Mouse (Mus musculus): ENCODE data around the gene Zfhx3. TPM values are rescaled to one million over a fixed set of nuclear protein-coding genes. Genes with fewer than 3 reads are reported as not detected.
"Not testable (repeated sequence)": the region's sequence is repeated elsewhere in the genome, so short reads cannot be mapped to it uniquely, and the experiment has no call there.

Zfhx3 gene
- polyA plus RNA-seq (2012; rRNA removed) (0.25 and 0.26 TPM in 2 replicates), polyA plus RNA-seq (2014; fragmentation: Nextera tagmentation; extraction: Ambion mirVana) (0.65 and 0.83 TPM in 2 replicates)

- H3K9me3 ChIP-seq (ENCODE audit: control insufficient read depth, low read length): no peaks in the 10 kb centered on the region
- ATAC-seq (ENCODE audit: insufficient read depth) (no peak), DNase-seq (ENCODE audit: low read depth in 3 of 3, low spot score in 3 of 3) (no peak)
- no peak within 1 kb of the TSS for H3K27ac ChIP-seq
- H3K4me1 ChIP-seq (replicated peaks; ENCODE audit: control insufficient read depth in 2 of 2, insufficient read depth in 2 of 2, low read length in 1 of 2): no peaks in the 10 kb centered on the region
- TF ChIP-seq CTCF (IDR thresholded peaks at IDR 0.05; ENCODE audit: low read depth) (no peak), EP300 (IDR thresholded peaks at IDR 0.05; ENCODE audit: low read depth) (no peak)
- H3K27me3 ChIP-seq (ENCODE audit: control insufficient read depth, insufficient read depth, low read length): peaks cover 5% of the 10 kb centered on the region; the same call in 1 of the 2 replicates
- no peak within 1 kb of the TSS for H3K4me2 ChIP-seq (ENCODE audit: low read depth)
- H3K4me3 ChIP-seq (ENCODE audit: insufficient read depth in 1 of 2, low read depth in 2 of 2, low read length in 2 of 2): no peak within 1 kb of the TSS
- WGBS (ENCODE audit: insufficient replicate concordance): 25% methylated on average over 11 of the region's 11 CpGs
- no peaks in the 10 kb centered on the region for H3K36me3 ChIP-seq (replicated peaks; ENCODE audit: control insufficient read depth, insufficient read depth, low read depth)
- no peak within 1 kb of the TSS for H3K9ac ChIP-seq (replicated peaks)
Observed at GRCm38 (mm10) chr8:107941922-107942694, at the start of gene Zfhx3. Gene Zfhx3 (plus strand): TSS chr8:107942644.

GRCm38 (mm10) chr8:107918984-107919383 is 23.5 kb upstream of the Zfhx3 start:
- H3K4me2 ChIP-seq (ENCODE audit: low read depth): no peak overlapping the region
- H3K27me3 ChIP-seq (ENCODE audit: control insufficient read depth, insufficient read depth, low read length): no peaks in the 10 kb centered on the region
- 71% methylated on average over 12 of the region's 12 CpGs for WGBS (ENCODE audit: insufficient replicate concordance)
- no peaks in the 10 kb centered on the region for H3K4me1 ChIP-seq (replicated peaks; ENCODE audit: control insufficient read depth in 2 of 2, insufficient read depth in 2 of 2, low read length in 1 of 2)
- ATAC-seq (ENCODE audit: insufficient read depth): no peak
- no peak overlapping the region for H3K9ac ChIP-seq (replicated peaks)
- no peaks in the 10 kb centered on the region for H3K36me3 ChIP-seq (replicated peaks; ENCODE audit: control insufficient read depth, insufficient read depth, low read depth)
- TF ChIP-seq EP300 (IDR thresholded peaks at IDR 0.05; ENCODE audit: low read depth): no peak
- TF ChIP-seq CTCF (IDR thresholded peaks at IDR 0.05; ENCODE audit: low read depth): no peak
- no peak for DNase-seq (ENCODE audit: low read depth in 3 of 3, low spot score in 3 of 3)
- H3K4me3 ChIP-seq (ENCODE audit: insufficient read depth in 1 of 2, low read depth in 2 of 2, low read length in 2 of 2): no peak overlapping the region
- H3K9me3 ChIP-seq (ENCODE audit: control insufficient read depth, low read length): no peaks in the 10 kb centered on the region
- H3K27ac ChIP-seq: no peak overlapping the region

GRCm38 (mm10) chr8:107926149-107926548 is 16.3 kb upstream of the Zfhx3 start:
- ATAC-seq (ENCODE audit: insufficient read depth): no peak
- H3K4me1 ChIP-seq (replicated peaks; ENCODE audit: control insufficient read depth in 2 of 2, insufficient read depth in 2 of 2, low read length in 1 of 2): no peaks in the 10 kb centered on the region
- TF ChIP-seq EP300 (IDR thresholded peaks at IDR 0.05; ENCODE audit: low read depth) (no peak), CTCF (IDR thresholded peaks at IDR 0.05; ENCODE audit: low read depth) (no peak)
- 61% methylated on average over 15 of the region's 15 CpGs for WGBS (ENCODE audit: insufficient replicate concordance)
- DNase-seq (ENCODE audit: low read depth in 3 of 3, low spot score in 3 of 3): no peak
- H3K9me3 ChIP-seq (ENCODE audit: control insufficient read depth, low read length): no peaks in the 10 kb centered on the region
- no peak overlapping the region for H3K4me2 ChIP-seq (ENCODE audit: low read depth)
- no peaks in the 10 kb centered on the region for H3K36me3 ChIP-seq (replicated peaks; ENCODE audit: control insufficient read depth, insufficient read depth, low read depth)
- H3K4me3 ChIP-seq (ENCODE audit: insufficient read depth in 1 of 2, low read depth in 2 of 2, low read length in 2 of 2): no peak overlapping the region
- H3K27me3 ChIP-seq (ENCODE audit: control insufficient read depth, insufficient read depth, low read length): no peaks in the 10 kb centered on the region
- no peak overlapping the region for H3K9ac ChIP-seq (replicated peaks)
- H3K27ac ChIP-seq: no peak overlapping the region

GRCm38 (mm10) chr8:107936725-107937124 is 5.7 kb upstream of the Zfhx3 start:
- Histone ChIP-seq H3K27ac (no peak overlapping the region), H3K4me2 (ENCODE audit: low read depth) (no peak overlapping the region), H3K9ac (replicated peaks) (no peak overlapping the region), H3K27me3 (ENCODE audit: control insufficient read depth, insufficient read depth, low read length) (no peaks in the 10 kb centered on the region), H3K4me3 (ENCODE audit: insufficient read depth in 1 of 2, low read depth in 2 of 2, low read length in 2 of 2) (no peak overlapping the region), H3K36me3 (replicated peaks; ENCODE audit: control insufficient read depth, insufficient read depth, low read depth) (no peaks in the 10 kb centered on the region), H3K9me3 (ENCODE audit: control insufficient read depth, low read length) (no peaks in the 10 kb centered on the region), H3K4me1 (replicated peaks; ENCODE audit: control insufficient read depth in 2 of 2, insufficient read depth in 2 of 2, low read length in 1 of 2) (no peaks in the 10 kb centered on the region)
- WGBS (ENCODE audit: insufficient replicate concordance): 67% methylated on average over 4 of the region's 4 CpGs
- no peak for DNase-seq (ENCODE audit: low read depth in 3 of 3, low spot score in 3 of 3)
- TF ChIP-seq CTCF (IDR thresholded peaks at IDR 0.05; ENCODE audit: low read depth) (no peak), EP300 (IDR thresholded peaks at IDR 0.05; ENCODE audit: low read depth) (no peak)
- no peak for ATAC-seq (ENCODE audit: insufficient read depth)

GRCm38 (mm10) chr8:107938231-107938630 is 4.2 kb upstream of the Zfhx3 start:
- H3K4me3 ChIP-seq (ENCODE audit: insufficient read depth in 1 of 2, low read depth in 2 of 2, low read length in 2 of 2); DNase-seq (ENCODE audit: low read depth in 3 of 3, low spot score in 3 of 3); ATAC-seq (ENCODE audit: insufficient read depth); H3K27me3 ChIP-seq (ENCODE audit: control insufficient read depth, insufficient read depth, low read length); H3K4me1 ChIP-seq (replicated peaks; ENCODE audit: control insufficient read depth in 2 of 2, insufficient read depth in 2 of 2, low read length in 1 of 2); H3K4me2 ChIP-seq (ENCODE audit: low read depth); H3K9ac ChIP-seq (replicated peaks); H3K27ac ChIP-seq; H3K36me3 ChIP-seq (replicated peaks; ENCODE audit: control insufficient read depth, insufficient read depth, low read depth); H3K9me3 ChIP-seq (ENCODE audit: control insufficient read depth, low read length): not testable (repeated sequence)
- 60% methylated on average over 5 of the region's 5 CpGs for WGBS (ENCODE audit: insufficient replicate concordance)

Data from liver, embryonic 14.5 days (tissue).